Mouse (Mus musculus) retina, adult 2 months (tissue): ENCODE data around the gene Eef1akmt4.
A peak's percentile ranks its signal among the peaks of the same experiment; 100 is the strongest.

ENCODE experiments used
- DNase-seq: peaks from one replicate; pipeline ENCODE4 v3.0.0-alpha.2; 2012; ENCODE audit warnings: low read depth, low spot score

The Eef1akmt4 gene

GRCm38 (mm10) chr16:20611357-20612227 is at the start of gene Eef1akmt4, which contains the start of the genes Gm49333 and Alg3:
TSS of gene Eef1akmt4 (plus strand) at chr16:20611593.
TSS of gene Gm49333 (plus strand) at chr16:20611610.
TSS of gene Alg3 (minus strand) at chr16:20611735.
- peak; percentile 71 for DNase-seq

GRCm38 (mm10) chr16:20565075-20565474 is 46.3 kb upstream of the Eef1akmt4 start:
- no peak for DNase-seq

- DNase-seq: no peak
Observed at GRCm38 (mm10) chr16:20589366-20589938, 21.9 kb upstream of the Eef1akmt4 start, which contains the start of gene Vwa5b2. TSS of gene Vwa5b2 (plus strand) at chr16:20589471.

- DNase-seq: no peak
Observed at GRCm38 (mm10) chr16:20589939-20590679, 21.3 kb upstream of the Eef1akmt4 start.

GRCm38 (mm10) chr16:20590680-20591038 is 20.7 kb upstream of the Eef1akmt4 start:
- DNase-seq: no peak

GRCm38 (mm10) chr16:20591076-20591705 is 20.2 kb upstream of the Eef1akmt4 start:
- no peak for DNase-seq

- no peak for DNase-seq
Observed at GRCm38 (mm10) chr16:20595060-20595673, 16.2 kb upstream of the Eef1akmt4 start.

GRCm38 (mm10) chr16:20595737-20596136 is 15.7 kb upstream of the Eef1akmt4 start:
- DNase-seq: no peak

GRCm38 (mm10) chr16:20596687-20597441 is 14.5 kb upstream of the Eef1akmt4 start:
- no peak for DNase-seq

- no peak for DNase-seq
Observed at GRCm38 (mm10) chr16:20600511-20600910, 10.9 kb upstream of the Eef1akmt4 start.

GRCm38 (mm10) chr16:20604705-20605104 is 6.7 kb upstream of the Eef1akmt4 start:
- no peak for DNase-seq

- peak; percentile 75 for DNase-seq
Observed at GRCm38 (mm10) chr16:20610501-20611356, 664 bp upstream of the Eef1akmt4 start.

GRCm38 (mm10) chr16:20619541-20620398 is 8.4 kb downstream of the Eef1akmt4 start:
- DNase-seq: no peak

- DNase-seq: no peak
Observed at GRCm38 (mm10) chr16:20620399-20620735, 9.0 kb downstream of the Eef1akmt4 start.

- DNase-seq: no peak
Observed at GRCm38 (mm10) chr16:20620751-20621190, 9.4 kb downstream of the Eef1akmt4 start.

GRCm38 (mm10) chr16:20621191-20621990 is 10.0 kb downstream of the Eef1akmt4 start, which contains the start of gene Camk2n2:
TSS of gene Camk2n2 (minus strand) at chr16:20621287.
- DNase-seq: no peak

GRCm38 (mm10) chr16:20621991-20622685 is 10.7 kb downstream of the Eef1akmt4 start:
- no peak for DNase-seq
